Mouse (Mus musculus) C2C12 (cell line): ENCODE results near the gene Slc17a3. TPM values are rescaled to one million over a fixed set of nuclear protein-coding genes. Genes with fewer than 3 reads are reported as not detected.

Source experiments
- H3K27me3 ChIP-seq: one replicate; pipeline ENCODE4 v1.6.1; 2011; ENCODE audit not compliant: control insufficient read depth, insufficient read depth, insufficient read length
- H3K36me3 ChIP-seq: one replicate; pipeline ENCODE4 v1.6.1; 2011; ENCODE audit not compliant: control insufficient read depth, insufficient read depth
- H3K4me3 ChIP-seq: one replicate; pipeline ENCODE4 v1.5.1; 2011; ENCODE audit warnings: mild to moderate bottlenecking, control low read depth; ENCODE audit not compliant: poor library complexity, insufficient read depth, severe bottlenecking
- H3K79me2 ChIP-seq: one replicate; pipeline ENCODE4 v1.6.1; 2011; ENCODE audit not compliant: control insufficient read depth, insufficient read depth
- H3K79me3 ChIP-seq: one replicate; pipeline ENCODE4 v1.6.1; 2011; ENCODE audit warnings: low read depth, control low read depth
- H3ac ChIP-seq: one replicate; pipeline ENCODE3; 2011; ENCODE audit warnings: low read depth; ENCODE audit not compliant: control insufficient read depth, insufficient read length
- CEBPB ChIP-seq: IDR thresholded peaks from one replicate; pipeline ENCODE4 v1.6.1; 2011; ENCODE audit warnings: low read depth, mild to moderate bottlenecking, control low read depth, moderate library complexity
- CTCF ChIP-seq: IDR thresholded peaks from one replicate; pipeline ENCODE4 v1.5.1; 2011; ENCODE audit not compliant: control insufficient read depth, insufficient read depth, insufficient read length
- FOSL1 ChIP-seq: IDR thresholded peaks from one replicate; pipeline ENCODE4 v1.8.0; 2011; ENCODE audit warnings: mild to moderate bottlenecking, low read length; ENCODE audit not compliant: poor library complexity, insufficient read depth, severe bottlenecking
- MAX ChIP-seq: IDR thresholded peaks from one replicate; pipeline ENCODE4 v1.6.1; 2011; ENCODE audit warnings: mild to moderate bottlenecking, control low read depth
- MYOD1 ChIP-seq: IDR thresholded peaks from one replicate; pipeline ENCODE4 v1.6.1; 2011; ENCODE audit warnings: low read depth; ENCODE audit not compliant: control insufficient read depth, insufficient read length
- MYOG ChIP-seq: IDR thresholded peaks from one replicate; pipeline ENCODE4 v1.6.1; 2011; ENCODE audit not compliant: control insufficient read depth, insufficient read length; ENCODE audit errors: extremely low read depth
- USF1 ChIP-seq: IDR thresholded peaks from one replicate; pipeline ENCODE4 v1.6.1; 2011; ENCODE audit warnings: low read depth, mild to moderate bottlenecking, control low read depth, moderate library complexity
- polyA plus RNA-seq: library from polyadenylated mRNA; unstranded; fragments of >200 nt; fragmentation: generic; extraction: Trizol; gene quantifications from one replicate; pipeline ENCODE4 v1.2.1, GENCODE M21; 2012; ENCODE audit warnings: missing spikeins

The Slc17a3 gene
- polyA plus RNA-seq, 1 experiment: not detected

DNA sequence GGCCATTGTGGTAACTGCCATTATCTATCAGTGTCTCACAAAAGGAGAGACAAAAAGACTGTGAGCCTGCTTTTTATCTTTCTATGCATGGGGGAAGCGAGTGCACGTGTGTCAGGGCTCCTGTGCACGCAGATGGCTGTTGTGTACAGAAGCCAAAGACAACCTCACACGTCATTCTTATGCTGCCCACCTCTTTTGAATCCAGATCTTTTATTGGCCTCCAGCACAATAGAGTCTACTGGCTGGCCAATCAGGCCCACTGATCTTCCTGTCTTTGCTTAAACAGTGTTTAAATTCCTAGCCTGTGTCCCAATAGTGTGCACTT lies 54.0 kb downstream of the Slc17a3 start:
- Histone ChIP-seq H3K27me3 (peaks cover 4% of the 10 kb centered on the region), H3K79me3 (no peaks in the 10 kb centered on the region), H3K4me3 (no peak overlapping the region), H3K36me3 (no peaks in the 10 kb centered on the region), H3K79me2 (no peaks in the 10 kb centered on the region), H3ac (no peak overlapping the region)
- TF ChIP-seq MYOD1 (no peak), MYOG (no peak), CTCF (no peak), USF1 (no peak)

DNA sequence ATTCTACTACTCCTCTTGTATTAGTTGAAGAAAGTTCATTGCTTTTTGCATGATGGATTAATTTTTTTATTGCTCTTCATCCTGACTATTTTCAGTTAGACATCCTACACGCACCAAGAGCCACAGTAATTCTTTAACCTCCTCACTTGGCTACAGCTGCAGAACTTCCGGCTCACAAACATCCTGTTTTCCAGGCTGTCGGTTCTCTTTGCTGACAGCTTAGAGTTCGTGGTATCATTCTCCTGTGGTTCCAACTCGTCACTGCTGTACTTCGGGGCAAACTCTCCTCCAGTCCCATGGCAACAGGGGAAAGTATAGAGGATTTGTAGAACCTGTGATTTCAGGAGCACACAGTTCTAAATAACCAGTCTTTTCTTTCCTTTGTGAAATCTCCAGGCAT lies 59.0 kb downstream of the Slc17a3 start:
- Histone ChIP-seq H3ac (no peak overlapping the region), H3K79me3 (no peaks in the 10 kb centered on the region), H3K27me3 (peaks cover 19% of the 10 kb centered on the region), H3K79me2 (no peaks in the 10 kb centered on the region), H3K36me3 (no peaks in the 10 kb centered on the region), H3K4me3 (no peak overlapping the region)
- TF ChIP-seq FOSL1 (no peak), MYOD1 (no peak), MAX (no peak), CEBPB (no peak), CTCF (no peak), MYOG (no peak), USF1 (no peak)

DNA sequence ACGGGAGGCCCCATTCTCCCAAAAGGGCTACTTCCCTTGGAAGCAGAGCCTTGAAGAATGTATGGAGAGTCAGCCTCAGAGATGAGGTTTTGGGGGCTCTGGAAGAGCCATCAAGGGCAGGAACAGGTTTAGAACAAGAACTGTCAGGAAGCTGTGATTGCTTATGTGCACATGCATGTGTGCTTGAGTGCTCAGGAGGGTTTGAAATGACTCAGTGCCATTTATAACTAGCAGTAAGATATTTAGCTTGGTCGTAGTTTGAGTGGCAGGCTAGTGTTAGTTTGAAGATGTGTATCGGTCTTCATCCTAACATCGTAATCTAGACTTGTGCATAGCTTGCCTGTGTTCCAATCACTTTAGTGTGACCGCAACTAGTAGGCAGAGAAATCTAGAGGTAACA lies 67.7 kb downstream of the Slc17a3 start:
- no peak for TF ChIP-seq FOSL1
- no peak for TF ChIP-seq MAX
- TF ChIP-seq MYOG: no peak
- TF ChIP-seq CEBPB: no peak
- TF ChIP-seq MYOD1: no peak
- TF ChIP-seq USF1: no peak
- TF ChIP-seq CTCF: no peak
- Histone ChIP-seq H3ac (no peak overlapping the region), H3K27me3 (peaks cover 10% of the 10 kb centered on the region), H3K4me3 (no peak overlapping the region), H3K79me3 (no peaks in the 10 kb centered on the region), H3K36me3 (no peaks in the 10 kb centered on the region), H3K79me2 (no peaks in the 10 kb centered on the region)

DNA sequence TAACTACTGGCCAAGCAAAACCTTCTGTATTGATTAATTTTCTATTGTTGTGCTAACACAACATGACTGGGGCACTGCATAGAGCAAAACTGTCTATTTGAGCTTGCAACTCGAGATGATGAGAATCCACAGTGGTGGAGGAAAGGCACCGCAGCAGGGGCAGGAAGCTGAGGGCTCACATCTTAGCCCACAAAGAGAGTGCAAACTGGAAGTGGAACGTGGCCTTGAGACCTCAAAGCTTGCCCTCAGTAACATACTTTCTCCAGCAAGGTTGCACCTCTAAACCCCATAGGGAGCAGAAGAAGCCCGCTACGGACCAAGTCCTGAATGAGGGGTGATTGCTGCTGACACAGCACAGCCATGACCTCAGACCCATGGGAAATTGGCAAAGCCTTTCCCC lies 70.9 kb downstream of the Slc17a3 start:
- no peaks in the 10 kb centered on the region for H3K27me3 ChIP-seq
- TF ChIP-seq FOSL1 (no peak), USF1 (no peak), MYOG (no peak), CEBPB (no peak), MYOD1 (no peak), CTCF (no peak), MAX (no peak)
- no peak overlapping the region for H3K4me3 ChIP-seq
- no peaks in the 10 kb centered on the region for H3K36me3 ChIP-seq
- no peaks in the 10 kb centered on the region for H3K79me2 ChIP-seq
- no peaks in the 10 kb centered on the region for H3K79me3 ChIP-seq
- no peak overlapping the region for H3ac ChIP-seq

Other genes starting within 250 kb of the Slc17a3 start
- gene Hist1h2be, start 218.3 kb upstream of the Slc17a3 start, polyA plus RNA-seq: 0.98 TPM
- 1.2 TPM for gene Hist1h1e, start 216.9 kb upstream of the Slc17a3 start, polyA plus RNA-seq
- 0.54 TPM for gene Hist1h2ac, start 155.5 kb upstream of the Slc17a3 start, polyA plus RNA-seq
- 16.8 TPM for gene Hist1h2bc, start 155.2 kb upstream of the Slc17a3 start, polyA plus RNA-seq
- not detected for gene Hist1h1t, start 143.6 kb upstream of the Slc17a3 start, polyA plus RNA-seq
- gene Hist1h4c, start 141.0 kb upstream of the Slc17a3 start, polyA plus RNA-seq: 0.62 TPM
- gene Hfe, start 128.6 kb upstream of the Slc17a3 start, polyA plus RNA-seq: 0.91 TPM
- gene Hist1h1c, start 100.6 kb upstream of the Slc17a3 start, polyA plus RNA-seq: 45.9 TPM
- gene Hist1h3c, start 93.8 kb upstream of the Slc17a3 start, polyA plus RNA-seq: 6.1 TPM
- gene Hist1h2bb, start 92.7 kb upstream of the Slc17a3 start, polyA plus RNA-seq: 2.8 TPM
- 9.3 TPM for gene Hist1h2ab, start 88.3 kb upstream of the Slc17a3 start, polyA plus RNA-seq
- gene Hist1h3b, start 87.2 kb upstream of the Slc17a3 start, polyA plus RNA-seq: 2.0 TPM
- 16.8 TPM for gene Hist1h4b, start 82.4 kb upstream of the Slc17a3 start, polyA plus RNA-seq
- gene Hist1h4a, start 78.2 kb upstream of the Slc17a3 start, polyA plus RNA-seq: 6.8 TPM
- 2.4 TPM for gene Hist1h3a, start 77.0 kb upstream of the Slc17a3 start, polyA plus RNA-seq
- gene Hist1h1a, start 75.8 kb upstream of the Slc17a3 start, polyA plus RNA-seq: 1.5 TPM
- gene Trim38, start 69.5 kb upstream of the Slc17a3 start, polyA plus RNA-seq: 0.02 TPM
- gene Slc17a2, start 32.4 kb upstream of the Slc17a3 start, polyA plus RNA-seq: not detected
- not detected for gene Slc17a1, start 28.3 kb downstream of the Slc17a3 start, polyA plus RNA-seq
- not detected for gene Slc17a4, start 75.6 kb downstream of the Slc17a3 start, polyA plus RNA-seq
- gene Hist1h2ba, start 94.7 kb downstream of the Slc17a3 start, polyA plus RNA-seq: not detected
- gene Hist1h2aa, start 95.0 kb downstream of the Slc17a3 start, polyA plus RNA-seq: not detected
- gene Scgn, start 151.8 kb downstream of the Slc17a3 start, polyA plus RNA-seq: not detected